7 mouse cellular contexts compared by ENCODE assay signal in genomic region chr6:128438317-128438870, GRCm38 (mm10). TPM values are rescaled to one million over a fixed set of nuclear protein-coding genes. Genes with fewer than 3 reads are reported as not detected.
DNase-seq lines count a peak whose midpoint lies in the region; ATAC-seq lines count a peak whose summit lies in the region.

TSS of gene Fkbp4 (minus strand) at chr6:128438677.

- WGBS in intestine, embryonic 14.5 days, result under 1% methylated on average over 65 of the region's 67 CpGs
- under 1% methylated on average over 67 of the region's 67 CpGs for WGBS in midbrain, embryonic 11.5 days

- H3K9me3 ChIP-seq in intestine, embryonic 14.5 days (ENCODE audit: control insufficient read depth, low read length), result no peaks in the 10 kb centered on the region
- no peaks in the 10 kb centered on the region for H3K9me3 ChIP-seq in midbrain, embryonic 11.5 days (ENCODE audit: control insufficient read depth, low read length)

- peak within 1 kb of the TSS; percentile 60 for H3K4me2 ChIP-seq in intestine, embryonic 14.5 days (ENCODE audit: low read length)
- peak within 1 kb of the TSS; percentile 80 for H3K4me2 ChIP-seq in midbrain, embryonic 11.5 days

- DNase-seq in adrenal gland, adult 18-20 months (ENCODE audit: low spot score in 2 of 2), result peak; percentile 96
- peak; percentile 96 for DNase-seq in embryo, embryonic 10.5 days (ENCODE audit: low spot score)
- peak; percentile 95 for DNase-seq in gastrocnemius, postnatal 25 days
- DNase-seq in intestine, embryonic 14.5 days (ENCODE audit: low spot score), result peak; percentile 91
- DNase-seq in left cerebral cortex, postnatal 36 days (ENCODE audit: low spot score in 2 of 2), result peak; percentile 92 to 96
- DNase-seq in midbrain, embryonic 11.5 days (ENCODE audit: low spot score, missing footprints), result peak; percentile 98
- peak; percentile 82 for DNase-seq in skeletal muscle tissue, adult 2 months (ENCODE audit: low read depth, low spot score)

- peak; percentile 91 for ATAC-seq in intestine, embryonic 14.5 days (replicated peaks; ENCODE audit: low FRiP score, low TSS enrichment, low read depth)
- ATAC-seq in midbrain, embryonic 11.5 days (ENCODE audit: low FRiP score), result peak; percentile 95

- H3K4me1 ChIP-seq in intestine, embryonic 14.5 days (replicated peaks; ENCODE audit: control insufficient read depth, insufficient read depth, low read length), result peaks cover 17% of the 10 kb centered on the region
- H3K4me1 ChIP-seq in midbrain, embryonic 11.5 days (ENCODE audit: control insufficient read depth, insufficient read depth, low read length), result peaks cover 12% of the 10 kb centered on the region

- no peaks in the 10 kb centered on the region for H3K27me3 ChIP-seq in intestine, embryonic 14.5 days (replicated peaks; ENCODE audit: control insufficient read depth, insufficient read depth, low read length)
- H3K27me3 ChIP-seq in midbrain, embryonic 11.5 days (ENCODE audit: control insufficient read depth, insufficient read depth, low read length), result no peaks in the 10 kb centered on the region

- intact Hi-C loops in left cerebral cortex, postnatal 36 days (cut with DNase I), result loop anchor here (5.0 kb wide), 1 partner anchor 39 kb away; no protein-coding TSS in a partner anchor

- H3K36me3 ChIP-seq in intestine, embryonic 14.5 days (ENCODE audit: control insufficient read depth, insufficient read depth, low read length), result peaks cover 31% of the 10 kb centered on the region
- peaks cover 24% of the 10 kb centered on the region for H3K36me3 ChIP-seq in midbrain, embryonic 11.5 days (ENCODE audit: control insufficient read depth, insufficient read depth, low read length)

- peak within 1 kb of the TSS; percentile 98 for H3K4me3 ChIP-seq in intestine, embryonic 14.5 days (ENCODE audit: low read depth, low read length)
- H3K4me3 ChIP-seq in midbrain, embryonic 11.5 days (ENCODE audit: low read depth, low read length), result peak within 1 kb of the TSS; percentile 97

- H3K9ac ChIP-seq in intestine, embryonic 14.5 days (ENCODE audit: low read length), result peak within 1 kb of the TSS; percentile 97
- peak within 1 kb of the TSS; percentile 97 for H3K9ac ChIP-seq in midbrain, embryonic 11.5 days (ENCODE audit: low read length)

- H3K27ac ChIP-seq in intestine, embryonic 14.5 days (ENCODE audit: low read depth), result peak within 1 kb of the TSS; percentile 93
- peak within 1 kb of the TSS; percentile 83 for H3K27ac ChIP-seq in midbrain, embryonic 11.5 days (ENCODE audit: low read depth, low read length)

RNA-seq across cellular contexts. Expression of gene Fkbp4, which starts in this region (rescaled TPM):
- 100 to 1,000 TPM; 297 to 351 TPM for total RNA-seq in adrenal gland, adult 18-20 months (2021)
- total RNA-seq in gastrocnemius, postnatal 25 days (2021), result 100 to 1,000 TPM; 105 to 111 TPM
- 489 and 529 TPM in 2 replicates for polyA plus RNA-seq in intestine, embryonic 14.5 days (2014; fragmentation: Nextera tagmentation; extraction: Ambion mirVana)
- 100 to 1,000 TPM; 115 to 118 TPM for total RNA-seq in left cerebral cortex, postnatal 36 days (2021)
- 559 and 584 TPM in 2 replicates for polyA plus RNA-seq in midbrain, embryonic 11.5 days (2014; fragmentation: Nextera tagmentation; extraction: Ambion mirVana)

Comparison
In these comparisons a context has a peak if more than half of its experiments do, and no peak if none do; other contexts are left out.
1. Peak in every context shown above with its lines: DNase-seq, ATAC-seq, H3K4me3 ChIP-seq and H3K27ac ChIP-seq.